Mouse (Mus musculus): ENCODE results near the gene Rfng. TPM values are rescaled to one million over a fixed set of nuclear protein-coding genes. Genes with fewer than 3 reads are reported as not detected.
"Not testable (repeated sequence)": the region's sequence is repeated elsewhere in the genome, so short reads cannot be mapped to it uniquely, and the experiment has no call there.

The Rfng gene
- total and polyA plus RNA-seq, 3 experiments: 12.7 to 40.7 TPM; not detected in 1

DNA sequence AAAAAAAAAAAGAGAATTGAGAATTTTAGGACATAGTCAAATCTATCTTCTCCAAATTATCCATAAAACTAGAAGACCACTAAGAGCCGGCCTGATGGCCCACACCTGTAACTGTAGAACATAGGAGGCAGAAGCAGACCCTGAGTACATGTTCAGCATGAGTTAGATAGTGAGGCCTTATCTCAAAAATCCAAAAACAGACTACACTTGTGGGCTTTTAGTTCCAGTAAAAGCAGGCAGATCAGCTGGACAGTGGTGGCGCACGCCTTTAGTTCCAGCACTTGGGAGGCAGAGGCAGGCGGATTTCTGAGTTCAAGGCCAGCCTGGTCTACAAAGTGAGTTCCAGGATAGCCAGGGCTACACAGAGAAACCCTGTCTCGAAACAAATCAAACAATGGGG is 49.0 kb upstream of the Rfng start:
- H3K27me3 ChIP-seq (ENCODE audit: control insufficient read depth in 1 of 2, insufficient read depth in 2 of 2, low read length in 2 of 2); H3K79me2 ChIP-seq (ENCODE audit: control insufficient read depth, insufficient read depth, low read length, poor library complexity); H3K4me1 ChIP-seq (ENCODE audit: control insufficient read depth in 1 of 2, insufficient read depth in 2 of 2, low read length in 2 of 2); H3K4me3 ChIP-seq (ENCODE audit: control insufficient read depth in 1 of 2, insufficient read depth in 1 of 2, low read depth in 2 of 2, low read length in 2 of 2); H3K36me3 ChIP-seq (ENCODE audit: control insufficient read depth in 1 of 2, insufficient read depth in 2 of 2, low read length in 2 of 2); H3K9ac ChIP-seq (ENCODE audit: control insufficient read depth, low read depth, low read length, poor library complexity, severe bottlenecking); H3K9me3 ChIP-seq (replicated peaks; ENCODE audit: insufficient read depth, low read length); H3K27ac ChIP-seq (ENCODE audit: control insufficient read depth, low read depth, low read length): not testable (repeated sequence)
- DNase-seq (ENCODE audit: low read depth, low spot score): peak; percentile 44
- TF ChIP-seq TAL1 (IDR thresholded peaks at IDR 0.05; ENCODE audit: low read length) (peak; percentile 32), TBP (IDR thresholded peaks at IDR 0.05; ENCODE audit: low read depth, low read length) (peak; percentile 73), GATA1 (IDR thresholded peaks at IDR 0.05; ENCODE audit: low read depth, low read length) (peak; percentile 45; the same call in 1 of the 2 replicates), TCF12 (IDR thresholded peaks at IDR 0.05; ENCODE audit: low read depth, low read length) (peak; percentile 54; the same call in 1 of the 2 replicates), EP300 (IDR thresholded peaks at IDR 0.05; ENCODE audit: low read depth in 1 of 2, low read length in 2 of 2) (peak; percentile 7 to 29; a peak in 1 of 4 replicates), ETS1 (IDR thresholded peaks at IDR 0.05; ENCODE audit: low read depth, low read length) (0 out of 2 replicates have a peak, but pooled peaks have one; percentile 32)

- Histone ChIP-seq H3K9ac (ENCODE audit: control insufficient read depth, low read depth, low read length, poor library complexity, severe bottlenecking) (no peak overlapping the region), H3K9me3 (replicated peaks; ENCODE audit: insufficient read depth, low read length) (no peaks in the 10 kb centered on the region), H3K36me3 (ENCODE audit: control insufficient read depth in 1 of 2, insufficient read depth in 2 of 2, low read length in 2 of 2) (peaks cover 0 to 2% of the 10 kb centered on the region in 2 experiments; a peak in 1 of 4 replicates), H3K27ac (ENCODE audit: control insufficient read depth, low read depth, low read length) (no peak overlapping the region), H3K27me3 (ENCODE audit: control insufficient read depth in 1 of 2, insufficient read depth in 2 of 2, low read length in 2 of 2) (no peaks in the 10 kb centered on the region), H3K4me3 (ENCODE audit: control insufficient read depth in 1 of 2, insufficient read depth in 1 of 2, low read depth in 2 of 2, low read length in 2 of 2) (no peak overlapping the region), H3K4me1 (ENCODE audit: control insufficient read depth in 1 of 2, insufficient read depth in 2 of 2, low read length in 2 of 2) (peaks cover 0 to 3% of the 10 kb centered on the region in 2 experiments; a peak in 1 of 4 replicates), H3K79me2 (ENCODE audit: control insufficient read depth, insufficient read depth, low read length, poor library complexity) (no peaks in the 10 kb centered on the region)
- no peak for DNase-seq (ENCODE audit: low read depth, low spot score)
- TF ChIP-seq CHD1 (IDR thresholded peaks at IDR 0.05; ENCODE audit: low read depth, low read length): no peak
- TF ChIP-seq ZC3H11A (IDR thresholded peaks at IDR 0.05; ENCODE audit: low read depth, low read length): no peak
- no peak for TF ChIP-seq KAT2A (conservative IDR thresholded peaks at IDR 0.05; ENCODE audit: low read depth, low read length)
- TF ChIP-seq GATA1 (IDR thresholded peaks at IDR 0.05; ENCODE audit: low read depth, low read length): no peak
- TF ChIP-seq MAFK (IDR thresholded peaks at IDR 0.05; ENCODE audit: borderline replicate concordance, low read depth, low read length): no peak
- no peak for TF ChIP-seq SIN3A (IDR thresholded peaks at IDR 0.05; ENCODE audit: low read length)
- TF ChIP-seq POLR2A (IDR thresholded peaks at IDR 0.05; ENCODE audit: control insufficient read depth in 1 of 2, insufficient read depth in 1 of 2, low read depth in 1 of 2, low read length in 2 of 2, poor library complexity in 1 of 2): no peak
- no peak for TF ChIP-seq CTCF (IDR thresholded peaks at IDR 0.05 in 2 of 3, conservative IDR thresholded peaks at IDR 0.05 in 1 of 3; ENCODE audit: control insufficient read depth in 1 of 3, insufficient read depth in 1 of 3, low read depth in 2 of 3, low read length in 3 of 3, poor library complexity in 1 of 3, severe bottlenecking in 1 of 3)
- TF ChIP-seq ZKSCAN1 (IDR thresholded peaks at IDR 0.05; ENCODE audit: low read depth, low read length): no peak
- no peak for TF ChIP-seq ZNF384 (IDR thresholded peaks at IDR 0.05; ENCODE audit: low read depth, low read length)
- no peak for TF ChIP-seq UBTF (IDR thresholded peaks at IDR 0.05; ENCODE audit: borderline replicate concordance, insufficient read depth, low read depth, low read length)
- TF ChIP-seq HCFC1 (IDR thresholded peaks at IDR 0.05; ENCODE audit: low read depth, low read length): no peak
- no peak for TF ChIP-seq MYC (IDR thresholded peaks at IDR 0.05; ENCODE audit: low read depth, low read length)
These were observed 47.8 kb upstream of the Rfng start for GRCm38 (mm10) chr11:120831659-120832440.
